Mouse (Mus musculus) olfactory bulb, adult 2 months (tissue): ENCODE results near the gene Eml2. TPM values are rescaled to one million over a fixed set of nuclear protein-coding genes. Genes with fewer than 3 reads are reported as not detected.

Source experiments
- H3K27ac ChIP-seq: fragments of 200-500 bp; 2 replicates; pipeline ENCODE4 v1.5.1; 2012; ENCODE audit warnings: low read depth, low read length; ENCODE audit not compliant: insufficient read depth
- H3K4me1 ChIP-seq: fragments of 200-500 bp; 2 replicates; pipeline ENCODE4 v1.6.1; 2012; ENCODE audit warnings: low read length; ENCODE audit not compliant: control insufficient read depth, insufficient read depth
- H3K4me3 ChIP-seq: fragments of 200-500 bp; 2 replicates; pipeline ENCODE4 v1.5.1; 2012; ENCODE audit warnings: mild to moderate bottlenecking, low read depth, low read length, moderate library complexity; ENCODE audit not compliant: insufficient read depth
- CTCF ChIP-seq: fragments of 200-500 bp; IDR thresholded peaks from 2 replicates; pipeline ENCODE4 v1.5.1; 2012; ENCODE audit warnings: low read depth, mild to moderate bottlenecking, low read length, moderate library complexity; ENCODE audit not compliant: insufficient read depth
- POLR2A ChIP-seq: fragments of 200-500 bp; IDR thresholded peaks from 2 replicates; pipeline ENCODE4 v1.6.1; 2012; ENCODE audit warnings: mild to moderate bottlenecking, low read depth, low read length, moderate library complexity; ENCODE audit not compliant: insufficient read depth
- WGBS: fragments of 180-500 bp; shearing (Covaris S2); methylation state at CpG from one replicate; pipeline ENCODE4 v1.1.7; 2018; 5-methylcytosine and 5-hydroxymethylcytosine counted together
- polyA plus RNA-seq: library from polyadenylated mRNA; stranded (reverse); fragments of >200 nt; gene quantifications from 2 replicates; pipeline ENCODE4 v1.2.4, GENCODE M21; 2012; ENCODE audit warnings: low replicate concordance; ENCODE audit not compliant: missing spikeins, insufficient read depth, insufficient read length

Eml2 gene
- polyA plus RNA-seq, 1 experiment = not detected

GRCm38 (mm10) chr7:19222189-19222588, 46.0 kb downstream of the Eml2 start:
- no peak for TF ChIP-seq POLR2A
- no peak for TF ChIP-seq CTCF
- H3K4me3 ChIP-seq = no peak overlapping the region
- WGBS = 95% methylated on average over 16 of the region's 16 CpGs
- H3K27ac ChIP-seq = no peak overlapping the region
- peaks cover 5% of the 10 kb centered on the region for H3K4me1 ChIP-seq

GRCm38 (mm10) chr7:19222875-19223274, 46.7 kb downstream of the Eml2 start:
- Histone ChIP-seq H3K4me3 (no peak overlapping the region), H3K4me1 (peaks cover 5% of the 10 kb centered on the region), H3K27ac (no peak overlapping the region)
- WGBS = 93% methylated on average over 14 of the region's 14 CpGs
- TF ChIP-seq POLR2A (no peak), CTCF (no peak)

- no peak for TF ChIP-seq CTCF
- TF ChIP-seq POLR2A = no peak
- H3K4me1 ChIP-seq = peaks cover 5% of the 10 kb centered on the region
- 84% methylated on average over 4 of the region's 4 CpGs for WGBS
Observed at GRCm38 (mm10) chr7:19224933-19225332, 48.7 kb downstream of the Eml2 start.

GRCm38 (mm10) chr7:19226817-19227797, 50.9 kb downstream of the Eml2 start:
- Histone ChIP-seq H3K4me1 (peaks cover 5% of the 10 kb centered on the region), H3K4me3 (peak overlapping the region; percentile 74), H3K27ac (peak overlapping the region; percentile 98)
- 17% methylated on average over 20 of the region's 20 CpGs for WGBS
- 0 out of 2 replicates have a peak, but pooled peaks have one; percentile 6 for TF ChIP-seq POLR2A
- no peak for TF ChIP-seq CTCF

More at GRCm38 (mm10) chr7:19224933-19225332, 48.7 kb downstream of the Eml2 start:
- Histone ChIP-seq H3K4me3 (no peak overlapping the region), H3K27ac (no peak overlapping the region)

- H3K27ac ChIP-seq = peak within 1 kb of the TSS; percentile 98
- TF ChIP-seq CTCF = 0 out of 2 replicates have a peak, but pooled peaks have one; percentile 19
- peak; percentile 72 for TF ChIP-seq POLR2A
- peak within 1 kb of the TSS; percentile 74 for H3K4me3 ChIP-seq
- WGBS = under 1% methylated on average over 91 of the region's 91 CpGs
- H3K4me1 ChIP-seq = peaks cover 5% of the 10 kb centered on the region
Observed at GRCm38 (mm10) chr7:19227883-19228792, 51.9 kb downstream of the Eml2 start, which contains the start of gene Opa3. Opa3 (plus strand) TSS chr7:19228334.

- under 1% methylated on average over 14 of the region's 14 CpGs for WGBS
- H3K27ac ChIP-seq = peak overlapping the region; percentile 67
- TF ChIP-seq POLR2A (no peak), CTCF (no peak)
Observed at GRCm38 (mm10) chr7:19228793-19229148, 52.5 kb downstream of the Eml2 start.

GRCm38 (mm10) chr7:19229404-19229803, 53.2 kb downstream of the Eml2 start:
- peaks cover 5% of the 10 kb centered on the region for H3K4me1 ChIP-seq
- no peak for TF ChIP-seq POLR2A
- TF ChIP-seq CTCF = no peak
- 25% methylated on average over 5 of the region's 5 CpGs for WGBS
- peak overlapping the region; percentile 53 for H3K4me3 ChIP-seq
- H3K27ac ChIP-seq = no peak overlapping the region

More at GRCm38 (mm10) chr7:19228793-19229148, 52.5 kb downstream of the Eml2 start:
- peak overlapping the region; percentile 53 for H3K4me3 ChIP-seq
- H3K4me1 ChIP-seq = peaks cover 5% of the 10 kb centered on the region

GRCm38 (mm10) chr7:19230041-19230580, 53.9 kb downstream of the Eml2 start:
- peaks cover 5% of the 10 kb centered on the region for H3K4me1 ChIP-seq
- H3K4me3 ChIP-seq = no peak overlapping the region
- WGBS = 90% methylated on average over 2 of the region's 2 CpGs
- TF ChIP-seq POLR2A (no peak), CTCF (no peak)
- H3K27ac ChIP-seq = no peak overlapping the region

- TF ChIP-seq POLR2A (no peak), CTCF (no peak)
- WGBS = 96% methylated on average over 5 of the region's 5 CpGs
- Histone ChIP-seq H3K27ac (no peak overlapping the region), H3K4me3 (no peak overlapping the region), H3K4me1 (peaks cover 6% of the 10 kb centered on the region)
Observed at GRCm38 (mm10) chr7:19230899-19231298, 54.7 kb downstream of the Eml2 start.
